Mouse (Mus musculus): ENCODE data around the gene Tenm2. TPM values are rescaled to one million over a fixed set of nuclear protein-coding genes. Genes with fewer than 3 reads are reported as not detected.

Tenm2 gene
- polyA plus RNA-seq, 1 experiment: not detected

- 66% methylated on average over 6 of the region's 6 CpGs for WGBS
- no peak overlapping the region for H3K4me3 ChIP-seq (replicated peaks; ENCODE audit: control insufficient read depth, low read depth, low read length)
- TF ChIP-seq CTCF (IDR thresholded peaks at IDR 0.05; ENCODE audit: control insufficient read depth, insufficient read depth, low read length) (no peak), POLR2A (IDR thresholded peaks at IDR 0.05; ENCODE audit: borderline replicate concordance, control insufficient read depth, low read depth, low read length) (no peak)
Measured at GRCm38 (mm10) chr11:35977096-35977495, 1258.7 kb downstream of the Tenm2 start.

DNA sequence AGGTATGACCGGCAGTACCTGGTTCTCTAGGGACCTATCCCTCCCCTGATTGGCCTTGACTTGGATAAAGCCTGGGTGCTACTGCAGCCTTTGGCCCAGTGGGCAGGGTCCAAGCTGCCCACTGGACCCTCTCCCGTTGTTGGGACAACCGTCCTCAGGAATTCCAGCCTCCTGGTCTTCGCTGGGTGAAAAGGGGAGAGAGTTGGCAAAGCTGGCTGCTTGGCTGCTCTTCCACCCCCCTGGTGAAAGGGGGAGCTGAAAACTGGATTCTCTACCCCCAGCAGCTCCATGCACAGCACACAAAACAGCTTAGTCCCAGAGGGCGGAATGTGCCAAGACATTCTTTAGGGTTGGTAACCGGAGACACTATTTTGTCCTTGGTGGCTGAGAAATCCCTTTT is 1259.3 kb downstream of the Tenm2 start:
- TF ChIP-seq CTCF (IDR thresholded peaks at IDR 0.05; ENCODE audit: control insufficient read depth, insufficient read depth, low read length) (no peak), POLR2A (IDR thresholded peaks at IDR 0.05; ENCODE audit: borderline replicate concordance, control insufficient read depth, low read depth, low read length) (no peak)
- 76% methylated on average over 6 of the region's 6 CpGs for WGBS
- Histone ChIP-seq H3K27ac (ENCODE audit: control insufficient read depth, insufficient read depth, low read depth, low read length, poor library complexity) (no peak overlapping the region; the same call in 1 of the 2 replicates), H3K4me1 (ENCODE audit: control insufficient read depth, insufficient read depth, low read length) (no peaks in the 10 kb centered on the region), H3K4me3 (replicated peaks; ENCODE audit: control insufficient read depth, low read depth, low read length) (no peak overlapping the region)

More at GRCm38 (mm10) chr11:35977096-35977495, 1258.7 kb downstream of the Tenm2 start:
- Histone ChIP-seq H3K4me1 (ENCODE audit: control insufficient read depth, insufficient read depth, low read length) (no peaks in the 10 kb centered on the region), H3K27ac (ENCODE audit: control insufficient read depth, insufficient read depth, low read depth, low read length, poor library complexity) (no peak overlapping the region)

DNA sequence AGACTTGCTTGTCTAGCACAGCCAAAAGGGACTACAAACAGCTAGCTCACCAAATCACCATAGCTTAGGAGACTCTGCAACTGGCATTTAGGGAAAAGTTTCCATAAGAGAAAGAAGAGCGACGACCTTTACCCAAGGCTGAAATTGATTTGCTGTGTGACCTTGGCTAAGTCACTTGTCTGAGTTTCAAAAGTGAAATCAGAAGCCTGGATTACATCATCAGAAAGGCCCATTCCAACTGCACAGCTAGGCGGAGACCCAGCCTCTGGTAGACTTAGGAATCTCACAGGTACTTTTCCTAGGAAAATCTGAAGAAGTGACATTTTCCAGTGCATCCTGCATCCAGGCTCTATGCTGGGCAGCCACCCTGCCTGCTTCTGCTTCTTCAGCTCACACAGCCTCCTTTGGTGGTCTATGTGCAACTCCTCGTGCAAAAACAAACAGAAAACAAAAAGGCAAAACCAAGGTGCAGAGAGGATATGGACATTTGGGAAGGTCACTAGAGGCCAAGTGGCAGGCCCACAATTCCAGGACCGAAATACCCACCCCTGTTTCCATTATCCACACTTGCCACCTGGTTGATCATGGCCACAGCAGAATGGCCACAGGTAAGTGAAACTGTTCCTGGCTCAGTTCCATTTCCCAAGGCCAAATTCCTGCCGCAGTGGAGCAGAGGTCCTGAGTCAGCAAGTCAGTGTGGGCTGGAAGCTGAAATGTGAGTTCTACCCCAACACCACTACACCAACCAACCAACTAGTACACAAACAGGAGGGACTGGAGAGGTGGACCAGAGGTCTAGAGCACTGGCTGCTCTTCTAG is 1260.9 kb downstream of the Tenm2 start:
- Histone ChIP-seq H3K27ac (ENCODE audit: control insufficient read depth, insufficient read depth, low read depth, low read length, poor library complexity) (no peak overlapping the region), H3K4me3 (replicated peaks; ENCODE audit: control insufficient read depth, low read depth, low read length) (no peak overlapping the region), H3K4me1 (ENCODE audit: control insufficient read depth, insufficient read depth, low read length) (no peaks in the 10 kb centered on the region)
- TF ChIP-seq POLR2A (IDR thresholded peaks at IDR 0.05; ENCODE audit: borderline replicate concordance, control insufficient read depth, low read depth, low read length): no peak
- TF ChIP-seq CTCF (IDR thresholded peaks at IDR 0.05; ENCODE audit: control insufficient read depth, insufficient read depth, low read length): no peak
- WGBS: 72% methylated on average over 6 of the region's 6 CpGs

DNA sequence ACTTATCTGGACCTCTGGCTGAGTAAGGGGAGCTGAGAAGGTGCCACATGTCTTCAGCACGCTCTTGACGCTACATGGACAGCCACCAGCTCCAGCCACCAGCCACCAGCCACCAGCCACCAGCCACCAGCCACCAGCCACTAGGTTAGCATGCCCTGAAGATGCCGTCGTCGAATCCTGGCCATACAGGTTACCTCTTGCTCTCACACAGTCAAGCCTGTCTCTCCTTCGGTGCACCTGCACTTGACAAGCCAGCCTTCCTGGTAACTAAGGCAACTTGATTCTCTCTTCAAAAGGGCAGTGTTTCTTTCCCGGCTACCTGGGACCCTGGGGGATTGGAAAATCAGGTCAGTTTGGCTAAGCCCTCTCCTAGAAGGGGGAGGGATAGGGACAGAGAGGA is 1262.6 kb downstream of the Tenm2 start:
- TF ChIP-seq POLR2A (IDR thresholded peaks at IDR 0.05; ENCODE audit: borderline replicate concordance, control insufficient read depth, low read depth, low read length) (no peak), CTCF (IDR thresholded peaks at IDR 0.05; ENCODE audit: control insufficient read depth, insufficient read depth, low read length) (no peak)
- Histone ChIP-seq H3K27ac (ENCODE audit: control insufficient read depth, insufficient read depth, low read depth, low read length, poor library complexity) (no peak overlapping the region), H3K4me1 (ENCODE audit: control insufficient read depth, insufficient read depth, low read length) (no peaks in the 10 kb centered on the region), H3K4me3 (replicated peaks; ENCODE audit: control insufficient read depth, low read depth, low read length) (no peak overlapping the region)
- 53% methylated on average over 7 of the region's 7 CpGs for WGBS

- TF ChIP-seq POLR2A (IDR thresholded peaks at IDR 0.05; ENCODE audit: borderline replicate concordance, control insufficient read depth, low read depth, low read length) (no peak), CTCF (IDR thresholded peaks at IDR 0.05; ENCODE audit: control insufficient read depth, insufficient read depth, low read length) (no peak)
- H3K27ac ChIP-seq (ENCODE audit: control insufficient read depth, insufficient read depth, low read depth, low read length, poor library complexity): no peak overlapping the region
- 20% methylated on average over 6 of the region's 6 CpGs for WGBS
Measured at GRCm38 (mm10) chr11:35972270-35972931, 1263.4 kb downstream of the Tenm2 start.

GRCm38 (mm10) chr11:35970806-35971705 is 1264.7 kb downstream of the Tenm2 start:
- Histone ChIP-seq H3K4me1 (ENCODE audit: control insufficient read depth, insufficient read depth, low read length) (no peaks in the 10 kb centered on the region), H3K27ac (ENCODE audit: control insufficient read depth, insufficient read depth, low read depth, low read length, poor library complexity) (no peak overlapping the region), H3K4me3 (replicated peaks; ENCODE audit: control insufficient read depth, low read depth, low read length) (no peak overlapping the region)
- 80% methylated on average over 19 of the region's 19 CpGs for WGBS
- no peak for TF ChIP-seq POLR2A (IDR thresholded peaks at IDR 0.05; ENCODE audit: borderline replicate concordance, control insufficient read depth, low read depth, low read length)
- TF ChIP-seq CTCF (IDR thresholded peaks at IDR 0.05; ENCODE audit: control insufficient read depth, insufficient read depth, low read length): no peak

More at GRCm38 (mm10) chr11:35972270-35972931, 1263.4 kb downstream of the Tenm2 start:
- Histone ChIP-seq H3K4me1 (ENCODE audit: control insufficient read depth, insufficient read depth, low read length) (no peaks in the 10 kb centered on the region), H3K4me3 (replicated peaks; ENCODE audit: control insufficient read depth, low read depth, low read length) (no peak overlapping the region)

DNA sequence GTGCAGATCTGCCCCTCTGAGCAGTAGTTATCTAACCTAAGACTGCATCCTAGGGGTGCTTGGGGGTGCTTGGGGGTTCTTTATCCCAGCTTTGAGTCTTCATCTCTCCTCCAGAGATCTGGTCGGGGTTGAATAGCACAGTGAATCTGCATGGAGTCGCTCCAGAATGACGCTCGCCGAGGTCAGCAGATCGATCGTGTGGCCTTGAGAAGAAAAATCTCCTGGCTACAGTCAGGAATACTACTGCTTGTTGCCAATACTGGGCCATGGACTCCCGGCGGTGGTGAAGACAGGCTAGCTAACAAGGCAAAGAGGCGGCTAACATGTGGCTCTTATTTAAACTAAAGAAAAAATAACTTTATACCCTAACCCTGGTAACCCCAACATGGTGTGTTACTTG is 1267.5 kb downstream of the Tenm2 start:
- TF ChIP-seq CTCF (IDR thresholded peaks at IDR 0.05; ENCODE audit: control insufficient read depth, insufficient read depth, low read length): no peak
- TF ChIP-seq POLR2A (IDR thresholded peaks at IDR 0.05; ENCODE audit: borderline replicate concordance, control insufficient read depth, low read depth, low read length): no peak
- H3K27ac ChIP-seq (ENCODE audit: control insufficient read depth, insufficient read depth, low read depth, low read length, poor library complexity): no peak overlapping the region
- H3K4me1 ChIP-seq (ENCODE audit: control insufficient read depth, insufficient read depth, low read length): no peaks in the 10 kb centered on the region
- no peak overlapping the region for H3K4me3 ChIP-seq (replicated peaks; ENCODE audit: control insufficient read depth, low read depth, low read length)
- 90% methylated on average over 10 of the region's 10 CpGs for WGBS

Data from bone marrow, adult 2 months (tissue).